Mouse (Mus musculus) stomach, embryonic 16.5 days (tissue): ENCODE results near the gene Strada. TPM values are rescaled to one million over a fixed set of nuclear protein-coding genes. Genes with fewer than 3 reads are reported as not detected.
A peak's percentile ranks its signal among the peaks of the same experiment; 100 is the strongest.
"Not testable (repeated sequence)": the region's sequence is repeated elsewhere in the genome, so short reads cannot be mapped to it uniquely, and the experiment has no call there.

ENCODE experiments used
- ATAC-seq: fragments of 200-750 bp; cut with Nextera tagmentation; 2 replicates; pipeline ENCODE4 v1.8.0; 2017; ENCODE audit warnings: moderate number of reproducible peaks, moderate TSS enrichment; ENCODE audit not compliant: insufficient read depth, low FRiP score
- H3K27ac ChIP-seq: fragments of 300-500 bp; sonication (generic); 2 replicates; pipeline ENCODE4 v1.5.1; 2014; ENCODE audit warnings: low read length
- H3K27me3 ChIP-seq: fragments of 300-500 bp; sonication (generic); 2 replicates; pipeline ENCODE4 v1.6.1; 2014; ENCODE audit warnings: low read length, control low read depth, mixed read lengths; ENCODE audit not compliant: control insufficient read depth, insufficient read depth
- H3K36me3 ChIP-seq: fragments of 300-500 bp; sonication (generic); 2 replicates; pipeline ENCODE4 v1.6.1; 2014; ENCODE audit warnings: low read length; ENCODE audit not compliant: control insufficient read depth, insufficient read depth
- H3K4me1 ChIP-seq: fragments of 300-500 bp; sonication (generic); 2 replicates; pipeline ENCODE4 v1.6.1; 2014; ENCODE audit warnings: low read length, control low read depth, mixed read lengths; ENCODE audit not compliant: control insufficient read depth, insufficient read depth
- H3K4me2 ChIP-seq: fragments of 300-500 bp; sonication (generic); 2 replicates; pipeline ENCODE4 v1.6.1; 2014; ENCODE audit warnings: low read depth, low read length, mixed read lengths
- H3K4me3 ChIP-seq: fragments of 300-500 bp; sonication (generic); replicated peaks from 2 replicates; pipeline ENCODE4 v1.5.1; 2014; ENCODE audit warnings: mild to moderate bottlenecking, low read length
- H3K9ac ChIP-seq: fragments of 300-500 bp; sonication (generic); 2 replicates; pipeline ENCODE4 v1.6.1; 2014; ENCODE audit warnings: low read length
- H3K9me3 ChIP-seq: fragments of 300-500 bp; sonication (generic); replicated peaks from 2 replicates; pipeline ENCODE4 v1.6.1; 2016; ENCODE audit warnings: low read length, control low read depth; ENCODE audit not compliant: control insufficient read depth
- WGBS: fragments of 180-500 bp; shearing (Covaris S2); extraction: QIAGEN DNeasy Blood & Tissue Kit; methylation state at CpG from one replicate; pipeline ENCODE4 v1.1.7; 2014; 5-methylcytosine and 5-hydroxymethylcytosine counted together
- polyA plus RNA-seq: library from polyadenylated mRNA; unstranded; fragments of >200 nt; fragmentation: Nextera tagmentation; extraction: Ambion mirVana; gene quantifications from 2 replicates; pipeline ENCODE4 v1.2.1, GENCODE M21; 2015

Strada gene
- polyA plus RNA-seq, 1 experiment from 2014 or later, result 18.8 TPM

DNA sequence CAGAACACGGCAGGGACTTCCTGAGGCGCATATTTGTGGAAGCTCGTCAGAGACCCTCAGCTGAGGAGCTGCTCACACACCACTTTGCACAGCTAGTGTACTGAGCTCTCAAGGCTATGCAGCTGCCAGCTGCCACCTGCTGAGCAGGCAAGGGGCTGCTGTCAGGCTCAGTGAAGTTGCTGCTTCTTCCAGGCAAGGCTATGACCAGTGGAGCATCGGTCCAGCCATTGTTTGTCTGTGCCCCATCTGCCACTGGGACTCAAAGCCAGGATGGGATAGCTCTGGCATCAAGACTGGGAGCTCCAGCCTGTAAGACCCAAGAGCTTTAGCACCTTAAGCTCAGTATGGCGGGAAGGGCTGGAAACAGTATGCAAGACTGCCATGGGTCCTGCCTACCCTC is 47.9 kb downstream of the Strada start:
- no peak for ATAC-seq

DNA sequence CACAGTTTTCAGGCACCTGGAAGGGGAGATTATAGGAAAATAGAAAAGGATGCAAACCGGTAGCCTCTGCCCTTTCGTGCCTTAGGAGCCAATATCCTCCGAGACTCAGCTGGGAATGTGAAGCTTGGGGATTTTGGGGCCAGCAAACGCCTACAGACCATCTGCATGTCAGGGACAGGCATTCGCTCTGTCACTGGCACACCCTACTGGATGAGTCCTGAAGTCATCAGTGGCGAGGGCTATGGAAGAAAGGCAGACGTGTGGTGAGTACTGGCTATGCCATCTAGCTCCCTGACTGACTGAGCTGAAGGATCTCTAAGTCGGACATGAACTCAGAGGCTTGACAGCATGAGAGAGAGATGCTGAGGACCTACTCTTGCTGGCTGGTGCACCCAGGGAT is 49.8 kb downstream of the Strada start:
- H3K36me3 ChIP-seq, result peaks cover 32% of the 10 kb centered on the region
- H3K4me1 ChIP-seq, result no peaks in the 10 kb centered on the region
- WGBS, result 82% methylated on average over 8 of the region's 8 CpGs
- H3K9ac ChIP-seq, result no peak overlapping the region
- H3K4me3 ChIP-seq, result no peak overlapping the region
- no peaks in the 10 kb centered on the region for H3K27me3 ChIP-seq
- H3K4me2 ChIP-seq, result no peak overlapping the region
- ATAC-seq, result no peak
- no peaks in the 10 kb centered on the region for H3K9me3 ChIP-seq
- H3K27ac ChIP-seq, result no peak overlapping the region

More for the DNA sequence above, 47.9 kb downstream of the Strada start:
- Histone ChIP-seq H3K27me3 (no peaks in the 10 kb centered on the region), H3K27ac (no peak overlapping the region), H3K4me2 (no peak overlapping the region), H3K4me1 (peaks cover 5% of the 10 kb centered on the region), H3K36me3 (peaks cover 32% of the 10 kb centered on the region), H3K9me3 (no peaks in the 10 kb centered on the region), H3K9ac (no peak overlapping the region), H3K4me3 (no peak overlapping the region)
- 83% methylated on average over 5 of the region's 5 CpGs for WGBS

DNA sequence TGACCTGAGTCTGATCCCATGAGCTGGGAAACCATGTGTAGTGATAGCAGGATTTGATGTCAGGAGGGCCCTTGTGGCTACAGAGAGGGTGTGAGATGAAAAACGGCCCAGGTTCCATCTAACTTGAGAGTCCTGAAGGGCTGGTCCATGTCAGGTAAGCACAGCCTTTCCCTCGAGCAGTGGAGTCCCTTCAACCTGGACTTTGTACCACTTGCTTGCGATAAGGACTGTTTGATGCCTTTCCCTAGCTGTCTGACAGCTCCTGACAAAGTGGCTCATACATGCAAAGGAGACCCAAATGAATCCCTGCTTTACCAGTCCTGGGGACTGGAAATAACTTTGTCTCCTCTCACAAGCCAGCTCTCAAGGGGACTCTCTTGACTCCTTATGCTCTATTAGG is 50.7 kb downstream of the Strada start:
- Histone ChIP-seq H3K27ac (no peak overlapping the region), H3K27me3 (no peaks in the 10 kb centered on the region), H3K36me3 (peaks cover 28% of the 10 kb centered on the region), H3K4me3 (no peak overlapping the region), H3K9me3 (no peaks in the 10 kb centered on the region), H3K4me1 (no peaks in the 10 kb centered on the region), H3K9ac (no peak overlapping the region), H3K4me2 (no peak overlapping the region)
- WGBS, result 74% methylated on average over 3 of the region's 3 CpGs
- no peak for ATAC-seq

DNA sequence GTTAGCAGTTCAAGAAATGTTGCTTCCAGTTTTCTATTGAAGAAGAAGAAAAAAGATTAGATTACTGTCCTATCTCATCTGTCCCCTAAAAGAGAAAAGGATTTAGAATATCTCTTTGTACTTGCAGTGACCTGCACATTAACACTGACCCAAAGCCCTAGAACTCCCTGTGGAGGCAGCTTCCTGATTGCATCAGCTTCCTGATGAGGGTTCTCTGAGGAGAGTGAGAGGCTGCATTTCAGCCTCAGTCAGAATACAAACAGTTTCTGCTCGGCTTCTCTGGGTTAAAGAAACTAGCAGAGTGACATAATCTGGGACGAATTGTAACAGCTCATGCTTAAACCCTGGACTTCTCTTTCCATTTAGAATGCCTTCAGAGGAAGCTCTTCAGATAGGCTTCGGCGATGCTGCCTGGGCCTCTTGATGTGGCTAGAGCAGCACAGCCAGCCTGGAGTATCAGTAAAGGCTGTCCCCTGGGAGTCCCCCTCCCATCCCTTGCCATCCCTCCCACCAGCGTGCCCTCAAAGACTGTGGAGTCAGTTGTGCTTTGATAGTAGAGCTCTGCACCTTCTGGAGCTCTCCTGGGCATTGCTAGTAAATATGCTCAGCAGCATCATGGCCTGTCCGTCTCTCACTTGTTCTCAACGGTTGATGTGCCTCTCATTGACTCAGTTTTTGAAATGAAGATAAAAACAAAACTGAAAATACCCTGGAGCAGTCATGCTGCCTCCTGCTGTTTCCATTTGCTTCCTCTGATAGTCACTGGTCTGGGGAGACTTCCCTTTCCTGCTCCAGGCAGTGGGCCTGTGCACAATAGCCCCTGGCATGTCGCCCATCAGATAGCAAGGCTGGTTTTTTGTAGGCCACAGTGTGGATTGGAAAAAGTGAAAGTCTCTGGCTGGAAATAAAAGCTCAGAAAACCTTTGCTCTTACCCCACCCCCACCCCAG is 67.1 kb downstream of the Strada start:
- Histone ChIP-seq H3K27me3 (no peaks in the 10 kb centered on the region), H3K4me3 (peak overlapping the region; percentile 4; the same call in 1 of the 2 replicates), H3K9me3 (no peaks in the 10 kb centered on the region), H3K4me2 (peak overlapping the region; percentile 33; the same call in 1 of the 2 replicates), H3K36me3 (no peaks in the 10 kb centered on the region), H3K27ac (peak overlapping the region; percentile 83), H3K9ac (peak overlapping the region; percentile 43), H3K4me1 (peaks cover 4% of the 10 kb centered on the region; the same call in 1 of the 2 replicates)
- ATAC-seq, result peak; percentile 83; the same call in 1 of the 2 replicates
- WGBS, result 40% methylated on average over 8 of the region's 8 CpGs

DNA sequence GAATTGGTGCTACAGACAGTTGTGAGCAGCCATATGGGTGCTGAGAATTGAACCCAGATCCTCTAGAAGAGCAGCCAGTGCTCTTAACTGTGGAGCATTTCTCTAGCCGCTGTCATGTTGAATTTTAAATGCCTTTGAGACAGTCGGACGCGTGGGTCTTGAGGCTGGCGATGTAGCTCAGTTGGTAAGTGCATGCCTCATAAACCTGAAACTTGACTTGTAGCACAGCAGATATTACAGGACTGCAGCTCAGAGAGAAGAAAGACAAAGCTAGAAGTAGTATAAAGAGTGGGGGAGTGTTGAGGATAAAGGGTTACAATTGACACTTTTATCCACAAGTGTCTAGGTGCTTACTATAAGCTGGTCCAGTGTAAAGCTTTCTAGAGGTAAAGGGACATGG is 69.5 kb downstream of the Strada start:
- H3K36me3 ChIP-seq, result no peaks in the 10 kb centered on the region
- WGBS, result 93% methylated on average over 5 of the region's 5 CpGs
- ATAC-seq, result no peak

DNA sequence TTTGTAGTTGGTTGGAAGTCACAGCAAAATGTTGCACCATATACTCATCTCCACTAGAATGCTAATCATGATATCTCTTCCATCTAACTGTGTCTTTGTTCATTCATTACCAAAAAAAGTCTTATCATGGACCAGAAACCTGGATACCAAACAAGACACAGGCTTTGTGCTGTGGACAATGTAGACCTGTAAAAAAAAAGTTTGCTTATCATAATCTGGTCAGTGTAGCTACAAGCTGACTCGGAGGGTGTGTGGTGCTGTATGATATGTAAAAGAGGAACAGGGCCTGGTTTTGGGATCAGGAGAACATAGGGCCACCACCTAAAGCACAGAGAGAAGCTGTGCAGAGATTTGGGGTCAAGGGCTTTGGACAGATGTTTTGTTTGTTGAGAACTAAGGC is 72.5 kb downstream of the Strada start:
- no peak for ATAC-seq
- Histone ChIP-seq H3K27me3 (no peaks in the 10 kb centered on the region), H3K4me2 (no peak overlapping the region), H3K36me3 (no peaks in the 10 kb centered on the region), H3K27ac (no peak overlapping the region), H3K4me1 (no peaks in the 10 kb centered on the region), H3K9me3 (no peaks in the 10 kb centered on the region), H3K9ac (no peak overlapping the region), H3K4me3 (no peak overlapping the region)
- 84% methylated on average over 1 of the region's 1 CpGs for WGBS

More for the DNA sequence above, 69.5 kb downstream of the Strada start:
- H3K9ac ChIP-seq, result no peak overlapping the region
- no peak overlapping the region for H3K4me2 ChIP-seq
- peaks cover 4% of the 10 kb centered on the region; the same call in 1 of the 2 replicates for H3K4me1 ChIP-seq
- H3K27me3 ChIP-seq, result no peaks in the 10 kb centered on the region
- no peak overlapping the region for H3K4me3 ChIP-seq
- no peak overlapping the region for H3K27ac ChIP-seq
- no peaks in the 10 kb centered on the region for H3K9me3 ChIP-seq

DNA sequence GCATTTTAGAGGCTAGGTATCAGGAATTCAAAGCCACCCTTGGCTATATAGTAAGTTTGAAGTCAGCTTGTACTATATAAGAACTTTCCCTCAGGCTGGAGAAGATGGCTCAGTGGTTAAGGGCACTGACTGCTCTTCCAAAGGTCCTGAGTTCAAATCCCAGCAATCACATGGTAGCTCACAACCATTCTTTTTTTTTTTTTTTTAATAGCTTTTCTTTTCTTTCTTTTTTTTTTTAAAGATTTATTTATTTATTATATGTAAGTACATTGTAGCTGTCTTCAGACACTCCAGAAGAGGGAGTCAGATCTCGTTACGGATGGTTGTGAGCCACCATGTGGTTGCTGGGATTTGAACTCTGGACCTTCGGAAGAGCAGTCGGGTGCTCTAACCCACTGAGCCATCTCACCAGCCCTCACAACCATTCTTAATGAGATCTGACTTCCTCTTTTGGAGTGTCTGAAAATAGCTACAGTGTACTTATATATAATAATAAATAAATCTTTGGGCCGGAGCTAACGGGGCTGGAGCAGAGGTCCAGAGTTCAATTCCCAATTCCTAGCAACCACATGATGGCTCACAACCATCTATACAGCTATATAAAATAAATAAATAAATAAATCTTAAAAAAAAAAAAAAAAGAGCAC is 75.1 kb downstream of the Strada start:
- H3K9me3 ChIP-seq, H3K27me3 ChIP-seq, H3K4me1 ChIP-seq, H3K27ac ChIP-seq, ATAC-seq, H3K36me3 ChIP-seq, H3K9ac ChIP-seq, H3K4me2 ChIP-seq, H3K4me3 ChIP-seq: not testable (repeated sequence)
- WGBS, result 91% methylated on average over 4 of the region's 6 CpGs

DNA sequence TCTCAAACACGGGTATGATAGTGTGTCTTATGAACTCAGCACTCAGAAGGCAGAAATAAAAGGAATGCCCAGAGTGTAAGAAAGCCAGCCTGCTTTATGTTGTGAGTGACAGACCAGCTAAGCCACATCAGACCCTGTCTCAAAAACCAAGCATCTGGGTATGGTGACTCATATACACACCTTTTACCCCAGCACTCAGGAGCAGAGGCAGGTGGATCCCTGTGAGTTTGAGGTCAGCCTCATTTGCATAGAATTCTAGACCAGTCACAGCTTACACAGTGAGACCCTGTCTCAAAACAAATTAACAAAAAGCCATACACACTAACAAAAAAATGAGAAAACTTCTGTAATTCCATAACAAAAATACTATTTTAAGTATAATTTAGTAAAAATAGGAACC is 76.1 kb downstream of the Strada start:
- 57% methylated on average over 1 of the region's 1 CpGs for WGBS
- no peaks in the 10 kb centered on the region for H3K27me3 ChIP-seq
- no peak overlapping the region for H3K9ac ChIP-seq
- no peaks in the 10 kb centered on the region for H3K36me3 ChIP-seq
- no peak overlapping the region for H3K4me2 ChIP-seq
- H3K4me1 ChIP-seq, result no peaks in the 10 kb centered on the region
- no peaks in the 10 kb centered on the region for H3K9me3 ChIP-seq
- ATAC-seq, result no peak
- H3K4me3 ChIP-seq, result no peak overlapping the region
- H3K27ac ChIP-seq, result no peak overlapping the region

DNA sequence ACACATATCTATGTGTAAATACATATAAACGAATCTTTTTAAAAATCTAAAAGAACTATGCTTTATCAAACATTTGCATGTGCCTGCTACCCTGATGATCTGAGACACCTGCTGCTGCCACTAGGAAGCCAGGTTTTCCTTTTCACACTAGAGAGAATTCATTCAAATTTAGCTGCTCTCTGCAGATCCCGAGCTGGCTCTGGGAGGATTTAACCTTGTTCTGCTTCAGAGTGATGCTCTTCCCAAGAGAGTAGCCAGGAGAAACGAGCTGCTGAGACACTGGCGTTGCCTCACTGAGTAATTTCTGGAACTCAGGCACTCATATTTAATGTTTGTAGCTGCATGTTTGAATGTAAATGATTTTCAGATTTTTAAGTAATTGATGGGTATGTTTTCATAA is 77.2 kb downstream of the Strada start:
- H3K9ac ChIP-seq, result no peak overlapping the region
- H3K4me2 ChIP-seq, result no peak overlapping the region
- no peaks in the 10 kb centered on the region for H3K36me3 ChIP-seq
- H3K4me3 ChIP-seq, result no peak overlapping the region
- ATAC-seq, result no peak
- H3K27me3 ChIP-seq, result no peaks in the 10 kb centered on the region
- no peak overlapping the region for H3K27ac ChIP-seq
- 67% methylated on average over 4 of the region's 4 CpGs for WGBS
- no peaks in the 10 kb centered on the region for H3K4me1 ChIP-seq
- no peaks in the 10 kb centered on the region for H3K9me3 ChIP-seq
